Mouse (Mus musculus) right cerebral cortex, postnatal 10 days (tissue): ENCODE measurements at regions not wholly inside any gene's neighbourhood (a gene's known extent, or its start where the extent isn't known, plus 50 kb on each side); places are given as distances from the start of the nearest gene placed in this dataset.

Source experiments
- DNase-seq, 2 experiments: peaks; one replicate each; pipeline ENCODE4 v3.0.0; 2021; ENCODE audit warnings: low spot score in 2 of 2

DNA sequence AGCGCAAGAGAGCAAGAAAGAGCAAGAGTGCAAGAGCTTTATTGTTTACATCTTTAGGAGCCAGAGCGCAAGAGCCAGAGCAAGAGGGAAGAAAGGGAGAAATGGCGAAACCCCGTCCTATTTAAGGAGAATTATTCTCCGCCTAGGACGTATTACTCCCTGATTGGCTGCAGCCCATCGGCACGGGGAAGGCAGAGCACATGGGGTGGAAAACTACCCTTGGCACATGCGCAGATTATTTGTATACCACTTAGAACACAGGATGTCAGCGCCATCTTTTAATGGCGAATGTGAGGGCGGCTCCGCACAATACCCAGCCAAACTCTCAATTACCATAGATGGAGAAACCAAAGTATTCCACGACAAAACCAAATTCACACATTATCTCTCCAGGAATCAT lies 2464.4 kb upstream of the Pcdh20 start:
- DNase-seq: peak in 1 of 2 experiments; percentile 20

DNA sequence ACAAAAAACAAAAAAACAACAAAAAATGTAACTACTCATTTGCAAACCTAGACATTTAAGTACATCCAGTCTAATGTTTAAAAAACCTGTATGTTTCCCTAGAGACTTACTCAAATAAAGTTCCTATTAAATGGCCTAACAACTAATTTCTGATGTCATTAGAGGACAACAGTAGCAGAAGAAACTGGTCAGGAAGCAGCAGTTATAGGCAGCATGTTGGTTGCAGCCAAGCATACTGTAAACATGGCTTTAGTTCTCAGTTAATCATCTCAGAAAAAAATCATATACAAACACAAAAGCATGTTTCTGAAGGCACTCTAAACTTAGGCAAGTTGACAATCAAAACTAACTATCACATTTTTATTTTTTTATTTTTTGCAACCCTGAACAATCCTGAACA lies 2434.1 kb upstream of the Pcdh20 start:
- DNase-seq: no peak

DNA sequence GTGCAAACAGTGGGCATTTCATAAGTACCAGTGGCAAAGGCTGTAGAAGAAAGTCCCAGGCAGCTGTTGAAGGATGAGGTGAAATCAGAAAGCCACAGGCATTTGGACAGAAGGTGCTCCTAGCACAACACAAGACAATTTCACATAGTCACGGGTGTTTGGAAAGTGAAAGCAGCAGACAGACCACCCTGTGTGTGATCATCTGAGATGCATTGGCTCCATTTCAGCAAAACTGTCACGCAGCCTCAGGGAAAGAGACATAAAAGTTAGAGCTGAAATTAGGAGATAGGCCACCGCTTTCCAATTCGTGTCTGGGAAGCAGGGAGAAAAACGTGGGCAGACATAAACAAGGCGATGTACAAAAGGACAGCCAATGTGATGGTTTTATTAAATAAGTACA lies 2418.5 kb upstream of the Pcdh20 start:
- DNase-seq: peak in 1 of 2 experiments; percentile 25
